Mouse (Mus musculus) olfactory bulb, adult 2 months (tissue): ENCODE measurements around the gene Scube1. TPM values are rescaled to one million over a fixed set of nuclear protein-coding genes. Genes with fewer than 3 reads are reported as not detected.

Experiments
- H3K27ac ChIP-seq: fragments of 200-500 bp; 2 replicates; pipeline ENCODE4 v1.5.1; 2012; ENCODE audit warnings: low read depth, low read length; ENCODE audit not compliant: insufficient read depth
- H3K4me1 ChIP-seq: fragments of 200-500 bp; 2 replicates; pipeline ENCODE4 v1.6.1; 2012; ENCODE audit warnings: low read length; ENCODE audit not compliant: control insufficient read depth, insufficient read depth
- H3K4me3 ChIP-seq: fragments of 200-500 bp; 2 replicates; pipeline ENCODE4 v1.5.1; 2012; ENCODE audit warnings: mild to moderate bottlenecking, low read depth, low read length, moderate library complexity; ENCODE audit not compliant: insufficient read depth
- CTCF ChIP-seq: fragments of 200-500 bp; IDR thresholded peaks from 2 replicates; pipeline ENCODE4 v1.5.1; 2012; ENCODE audit warnings: low read depth, mild to moderate bottlenecking, low read length, moderate library complexity; ENCODE audit not compliant: insufficient read depth
- POLR2A ChIP-seq: fragments of 200-500 bp; IDR thresholded peaks from 2 replicates; pipeline ENCODE4 v1.6.1; 2012; ENCODE audit warnings: mild to moderate bottlenecking, low read depth, low read length, moderate library complexity; ENCODE audit not compliant: insufficient read depth
- whole genome bisulfite sequencing: fragments of 180-500 bp; shearing (Covaris S2); methylation state at CpG from one replicate; pipeline ENCODE4 v1.1.7; 2018; 5-methylcytosine and 5-hydroxymethylcytosine counted together
- polyA plus RNA-seq: library from polyadenylated mRNA; stranded (reverse); fragments of >200 nt; gene quantifications from 2 replicates; pipeline ENCODE4 v1.2.4, GENCODE M21; 2012; ENCODE audit warnings: low replicate concordance; ENCODE audit not compliant: missing spikeins, insufficient read depth, insufficient read length

Gene Scube1
- polyA plus RNA-seq, 1 experiment = not detected

- no peak overlapping the region for H3K4me3 ChIP-seq
- TF ChIP-seq POLR2A (no peak), CTCF (no peak)
- no peaks in the 10 kb centered on the region; the same call in 1 of the 2 replicates for H3K4me1 ChIP-seq
- H3K27ac ChIP-seq = no peak overlapping the region
- WGBS = 68% methylated on average over 11 of the region's 11 CpGs
These were observed 155.1 kb downstream of the Scube1 start for GRCm38 (mm10) chr15:83569682-83570081.

GRCm38 (mm10) chr15:83568544-83568943, 156.3 kb downstream of the Scube1 start:
- Histone ChIP-seq H3K4me1 (peaks cover 11% of the 10 kb centered on the region; the same call in 1 of the 2 replicates), H3K4me3 (no peak overlapping the region), H3K27ac (no peak overlapping the region)
- TF ChIP-seq CTCF (no peak), POLR2A (no peak)
- 98% methylated on average over 5 of the region's 5 CpGs for WGBS

GRCm38 (mm10) chr15:83567728-83568127, 157.1 kb downstream of the Scube1 start:
- Histone ChIP-seq H3K4me3 (no peak overlapping the region), H3K27ac (no peak overlapping the region), H3K4me1 (peaks cover 14% of the 10 kb centered on the region; the same call in 1 of the 2 replicates)
- TF ChIP-seq POLR2A = no peak
- no peak for TF ChIP-seq CTCF
- 92% methylated on average over 3 of the region's 3 CpGs for WGBS

- WGBS = 84% methylated on average over 5 of the region's 5 CpGs
- TF ChIP-seq CTCF (no peak), POLR2A (no peak)
These were observed 158.8 kb downstream of the Scube1 start for GRCm38 (mm10) chr15:83566006-83566405.

GRCm38 (mm10) chr15:83565434-83565833, 159.4 kb downstream of the Scube1 start:
- TF ChIP-seq POLR2A = no peak
- TF ChIP-seq CTCF = no peak
- 60% methylated on average over 3 of the region's 3 CpGs for WGBS
- peaks cover 14% of the 10 kb centered on the region; the same call in 1 of the 2 replicates for H3K4me1 ChIP-seq
- no peak overlapping the region for H3K27ac ChIP-seq
- no peak overlapping the region for H3K4me3 ChIP-seq

More at GRCm38 (mm10) chr15:83566006-83566405, 158.8 kb downstream of the Scube1 start:
- Histone ChIP-seq H3K4me3 (no peak overlapping the region), H3K4me1 (peaks cover 14% of the 10 kb centered on the region; the same call in 1 of the 2 replicates), H3K27ac (no peak overlapping the region)

GRCm38 (mm10) chr15:83563857-83564651, 160.8 kb downstream of the Scube1 start:
- peaks cover 14% of the 10 kb centered on the region; the same call in 1 of the 2 replicates for H3K4me1 ChIP-seq
- peak overlapping the region; percentile 13 for H3K4me3 ChIP-seq
- WGBS = 5% methylated on average over 27 of the region's 27 CpGs
- TF ChIP-seq CTCF = no peak
- no peak overlapping the region for H3K27ac ChIP-seq

- Histone ChIP-seq H3K4me1 (peaks cover 14% of the 10 kb centered on the region; the same call in 1 of the 2 replicates), H3K27ac (no peak within 1 kb of the TSS), H3K4me3 (peak within 1 kb of the TSS; percentile 13)
- no peak for TF ChIP-seq POLR2A
- no peak for TF ChIP-seq CTCF
- WGBS = 8% methylated on average over 28 of the region's 28 CpGs
These were observed 161.4 kb downstream of the Scube1 start, which contains the start of the genes Tspo and Mcat for GRCm38 (mm10) chr15:83563327-83563856. TSS of gene Tspo (plus strand) at chr15:83563592. TSS of gene Mcat (minus strand) at chr15:83563787.

- TF ChIP-seq POLR2A (no peak), CTCF (no peak)
- WGBS = 62% methylated on average over 15 of the region's 15 CpGs
- no peak overlapping the region for H3K4me3 ChIP-seq
These were observed 162.1 kb downstream of the Scube1 start for GRCm38 (mm10) chr15:83562626-83563270.

More at GRCm38 (mm10) chr15:83562626-83563270, 162.1 kb downstream of the Scube1 start:
- H3K4me1 ChIP-seq = peaks cover 14% of the 10 kb centered on the region; the same call in 1 of the 2 replicates
- H3K27ac ChIP-seq = no peak overlapping the region
